17 mouse cellular contexts compared by ENCODE assay signal in the genomic region with DNA sequence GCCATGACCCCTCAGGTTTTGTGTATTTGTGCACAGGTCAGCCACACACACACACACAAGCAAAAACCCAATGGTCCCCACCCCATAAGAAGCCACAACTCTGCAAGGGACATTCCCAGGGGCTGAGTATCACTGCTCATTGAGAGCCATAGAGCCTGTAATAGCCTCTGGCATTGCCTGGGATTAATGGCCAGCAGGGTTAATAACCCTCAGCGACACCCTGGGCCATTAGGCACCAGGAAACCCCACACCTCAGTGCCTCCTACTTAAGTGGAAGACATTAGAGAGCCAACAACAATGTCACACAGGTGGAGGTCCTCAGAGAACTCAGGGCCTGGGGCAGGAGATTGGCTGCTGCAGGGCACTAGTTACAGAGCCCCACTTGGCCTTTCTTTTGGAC.
"Had no signal": no experiment of that assay in that cellular context is flagged by ENCODE, and none has a peak within 500 bp of the region (broad histone marks: within the 10 kb centered on the region; RNA-seq: fewer than 3 reads in every experiment).

No protein-coding gene starts in this region.

- DNase-seq: lung, adult 2 months; lung, postnatal 14 days; lung, postnatal 36 days; right cerebral cortex, postnatal 14 days; thymus, adult 2 months; thymus, postnatal 25 days; thymus, postnatal 4 days had no signal

- H3K9me3 ChIP-seq: lung, embryonic 15.5 days; megakaryocyte, embryonic 14.5 days; midbrain, embryonic 13.5 days; midbrain, embryonic 15.5 days; neural tube, embryonic 12.5 days; stomach, embryonic 15.5 days had no signal

- H3K27ac ChIP-seq: lung, embryonic 15.5 days; macrophage; midbrain, embryonic 13.5 days; midbrain, embryonic 15.5 days; neural tube, embryonic 12.5 days; stomach, embryonic 15.5 days; stomach, postnatal 0 days had no signal

- ATAC-seq: lung, postnatal 0 days; midbrain, embryonic 13.5 days; midbrain, embryonic 15.5 days had no signal

- H3K9ac ChIP-seq: lung, embryonic 15.5 days; midbrain, embryonic 13.5 days; midbrain, embryonic 15.5 days; neural tube, embryonic 12.5 days; stomach, embryonic 15.5 days had no signal

- H3K27me3 ChIP-seq: lung, embryonic 15.5 days; megakaryocyte, embryonic 14.5 days; midbrain, embryonic 13.5 days; midbrain, embryonic 15.5 days; neural tube, embryonic 12.5 days; stomach, embryonic 15.5 days had no signal

- H3K4me2 ChIP-seq: lung, embryonic 15.5 days; midbrain, embryonic 11.5 days; midbrain, embryonic 13.5 days; midbrain, embryonic 15.5 days; neural tube, embryonic 12.5 days; stomach, embryonic 15.5 days had no signal

- H3K4me3 ChIP-seq: lung, embryonic 15.5 days; megakaryocyte, embryonic 14.5 days; midbrain, embryonic 13.5 days; midbrain, embryonic 15.5 days; neural tube, embryonic 12.5 days; stomach, embryonic 15.5 days had no signal

- H3K4me1 ChIP-seq: lung, embryonic 15.5 days; megakaryocyte, embryonic 14.5 days; stomach, embryonic 15.5 days had no signal

- H3K36me3 ChIP-seq: lung, embryonic 15.5 days; midbrain, embryonic 13.5 days; midbrain, embryonic 15.5 days; neural tube, embryonic 12.5 days; stomach, embryonic 15.5 days had no signal
